Mouse (Mus musculus): ENCODE results near the gene Trpv2. TPM values are rescaled to one million over a fixed set of nuclear protein-coding genes. Genes with fewer than 3 reads are reported as not detected.

The Trpv2 gene
- polyA plus RNA-seq, 1 experiment = 4.0 TPM

DNA sequence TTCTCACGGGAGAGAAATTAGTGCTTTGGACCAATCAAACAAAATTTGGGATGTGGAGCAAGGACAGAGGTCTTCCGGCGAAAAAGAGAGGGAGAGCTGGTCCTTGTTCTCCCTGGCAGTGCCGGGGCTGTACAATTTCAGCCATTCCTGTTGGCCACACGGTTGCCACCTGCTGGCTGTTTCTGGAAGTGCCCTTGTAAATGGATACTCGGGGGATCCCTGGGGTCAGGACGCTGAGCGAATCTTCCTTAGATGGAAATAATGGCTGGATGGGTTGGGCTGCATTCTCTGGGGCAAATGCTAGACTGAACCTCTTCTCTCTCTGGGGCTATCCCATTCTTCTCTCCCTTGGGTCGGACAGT, 992 bp downstream of the Trpv2 start:
- Histone ChIP-seq H3K27ac (ENCODE audit: insufficient read depth, low read depth, low read length) (no peak overlapping the region), H3K4me1 (ENCODE audit: control insufficient read depth, insufficient read depth, insufficient read length, low read length) (peaks cover 5% of the 10 kb centered on the region; the same call in 1 of the 2 replicates)
- 1% methylated on average over 9 of the region's 9 CpGs for WGBS

DNA sequence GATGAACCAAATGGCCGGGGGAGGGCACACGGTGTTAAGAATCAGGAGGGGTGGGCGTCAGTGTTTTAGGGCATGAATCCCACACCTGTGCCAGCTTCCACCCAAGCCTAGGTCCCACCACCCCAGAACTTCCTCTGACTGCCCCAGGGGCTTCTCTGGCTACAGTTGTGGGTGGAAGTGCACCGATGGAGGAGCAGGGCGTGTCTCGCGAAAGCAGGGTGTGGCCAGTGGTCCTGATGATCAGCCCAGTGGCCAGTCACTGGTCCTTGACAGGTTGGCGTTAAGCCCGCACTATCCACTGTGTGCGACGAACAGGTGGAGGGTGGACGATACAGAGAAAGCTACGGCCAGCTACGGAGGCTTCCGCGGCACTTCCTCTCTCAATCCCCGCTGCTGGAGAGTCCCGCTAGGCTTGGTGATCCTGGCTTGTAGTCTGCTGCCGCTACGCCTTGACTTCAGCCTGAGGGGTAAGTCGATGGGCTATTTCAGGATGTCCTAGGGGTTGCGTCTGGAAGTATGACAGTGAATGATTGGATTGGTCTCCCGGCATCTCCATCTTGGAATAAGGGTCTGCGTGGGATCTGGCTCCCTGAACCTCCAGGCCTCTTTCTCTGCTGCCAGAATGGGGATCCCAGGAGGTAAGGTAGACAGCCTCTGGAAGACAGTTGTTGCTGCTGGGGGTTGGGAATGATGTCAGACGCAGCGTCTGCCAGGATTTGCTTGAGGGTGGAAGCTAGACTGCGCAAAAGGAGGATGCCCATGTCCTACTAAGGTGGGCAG, 1.6 kb downstream of the Trpv2 start:
- H3K4me3 ChIP-seq (ENCODE audit: low read depth, low read length) = peak overlapping the region; percentile 65
- H3K4me1 ChIP-seq (ENCODE audit: control insufficient read depth, insufficient read depth, insufficient read length, low read length) = peaks cover 5% of the 10 kb centered on the region; the same call in 1 of the 2 replicates
- peak overlapping the region; percentile 12 for H3K27ac ChIP-seq (ENCODE audit: insufficient read depth, low read depth, low read length)
- no peaks in the 10 kb centered on the region for H3K36me3 ChIP-seq (ENCODE audit: control insufficient read depth, insufficient read depth, low read length)
- TF ChIP-seq POLR2A (IDR thresholded peaks at IDR 0.05; ENCODE audit: low read depth, low read length) (0 out of 2 replicates have a peak, but pooled peaks have one; percentile 1), CTCF (IDR thresholded peaks at IDR 0.05; ENCODE audit: extremely low read depth, insufficient read length, insufficient replicate concordance, low read depth, low read length) (no peak)
- WGBS = 12% methylated on average over 27 of the region's 27 CpGs
- H3K27me3 ChIP-seq (ENCODE audit: control insufficient read depth, insufficient read depth, low read length) = no peaks in the 10 kb centered on the region

More for the DNA sequence above, 992 bp downstream of the Trpv2 start:
- H3K4me3 ChIP-seq (ENCODE audit: low read depth, low read length) = peak overlapping the region; percentile 65
- TF ChIP-seq POLR2A (IDR thresholded peaks at IDR 0.05; ENCODE audit: low read depth, low read length) (0 out of 2 replicates have a peak, but pooled peaks have one; percentile 13), CTCF (IDR thresholded peaks at IDR 0.05; ENCODE audit: extremely low read depth, insufficient read length, insufficient replicate concordance, low read depth, low read length) (peak; percentile 95)
- H3K36me3 ChIP-seq (ENCODE audit: control insufficient read depth, insufficient read depth, low read length) = no peaks in the 10 kb centered on the region
- H3K27me3 ChIP-seq (ENCODE audit: control insufficient read depth, insufficient read depth, low read length) = no peaks in the 10 kb centered on the region

DNA sequence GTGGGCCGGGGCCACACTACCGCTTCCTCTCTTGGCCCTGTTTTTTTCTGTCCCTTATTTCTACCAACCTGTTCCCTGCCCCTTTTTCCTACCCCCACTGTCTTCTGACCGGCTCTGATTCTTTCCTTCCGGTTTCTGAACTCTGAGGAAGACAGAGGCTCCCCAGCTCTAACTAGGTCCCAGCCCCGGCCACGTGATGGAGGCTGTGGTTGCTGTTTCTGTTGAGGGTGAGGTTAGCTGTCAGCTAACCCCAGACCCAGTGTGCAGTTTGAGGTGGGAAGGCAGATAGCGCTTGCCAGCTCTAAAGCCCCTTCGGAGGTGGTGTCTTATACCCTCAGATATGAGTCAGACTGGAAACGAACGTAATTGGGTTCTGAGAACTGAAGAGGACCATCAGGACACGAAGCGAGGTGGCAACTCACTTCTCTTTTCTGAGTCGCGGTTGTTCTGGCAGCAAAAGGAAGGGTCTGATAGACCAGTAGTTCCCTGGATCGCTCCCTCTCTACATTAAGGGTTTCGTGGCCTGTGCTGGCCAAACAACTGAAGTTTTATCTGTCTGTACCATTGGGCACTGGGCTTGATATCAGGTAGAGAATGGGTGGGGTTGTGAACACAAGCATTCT, 2.4 kb downstream of the Trpv2 start:
- Histone ChIP-seq H3K36me3 (ENCODE audit: control insufficient read depth, insufficient read depth, low read length) (no peaks in the 10 kb centered on the region), H3K4me1 (ENCODE audit: control insufficient read depth, insufficient read depth, insufficient read length, low read length) (peaks cover 5% of the 10 kb centered on the region; the same call in 1 of the 2 replicates), H3K27ac (ENCODE audit: insufficient read depth, low read depth, low read length) (peak overlapping the region; percentile 20; the same call in 1 of the 2 replicates), H3K4me3 (ENCODE audit: low read depth, low read length) (peak overlapping the region; percentile 65), H3K27me3 (ENCODE audit: control insufficient read depth, insufficient read depth, low read length) (no peaks in the 10 kb centered on the region)
- TF ChIP-seq CTCF (IDR thresholded peaks at IDR 0.05; ENCODE audit: extremely low read depth, insufficient read length, insufficient replicate concordance, low read depth, low read length) (no peak), POLR2A (IDR thresholded peaks at IDR 0.05; ENCODE audit: low read depth, low read length) (no peak)
- WGBS = 74% methylated on average over 16 of the region's 16 CpGs

DNA sequence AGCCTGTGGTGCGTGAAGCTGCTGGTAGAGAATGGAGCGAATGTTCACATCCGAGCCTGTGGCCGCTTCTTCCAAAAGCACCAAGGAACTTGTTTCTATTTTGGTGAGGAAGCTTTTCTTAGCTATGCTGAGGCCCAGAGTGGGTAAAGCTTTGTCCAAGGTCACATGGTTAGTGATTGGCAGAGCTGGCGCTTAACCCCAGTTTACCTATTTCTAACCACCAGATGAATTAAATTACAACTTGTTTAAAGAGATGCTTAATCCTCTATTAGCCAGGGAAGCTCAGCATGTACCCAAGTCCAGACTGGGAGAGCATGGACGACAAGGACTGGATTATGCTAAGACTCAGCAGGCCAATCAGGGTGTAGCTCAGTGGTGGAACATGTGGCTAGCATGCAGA, 8.7 kb downstream of the Trpv2 start:
- 92% methylated on average over 6 of the region's 6 CpGs for WGBS
- Histone ChIP-seq H3K36me3 (ENCODE audit: control insufficient read depth, insufficient read depth, low read length) (no peaks in the 10 kb centered on the region), H3K27ac (ENCODE audit: insufficient read depth, low read depth, low read length) (no peak overlapping the region)

DNA sequence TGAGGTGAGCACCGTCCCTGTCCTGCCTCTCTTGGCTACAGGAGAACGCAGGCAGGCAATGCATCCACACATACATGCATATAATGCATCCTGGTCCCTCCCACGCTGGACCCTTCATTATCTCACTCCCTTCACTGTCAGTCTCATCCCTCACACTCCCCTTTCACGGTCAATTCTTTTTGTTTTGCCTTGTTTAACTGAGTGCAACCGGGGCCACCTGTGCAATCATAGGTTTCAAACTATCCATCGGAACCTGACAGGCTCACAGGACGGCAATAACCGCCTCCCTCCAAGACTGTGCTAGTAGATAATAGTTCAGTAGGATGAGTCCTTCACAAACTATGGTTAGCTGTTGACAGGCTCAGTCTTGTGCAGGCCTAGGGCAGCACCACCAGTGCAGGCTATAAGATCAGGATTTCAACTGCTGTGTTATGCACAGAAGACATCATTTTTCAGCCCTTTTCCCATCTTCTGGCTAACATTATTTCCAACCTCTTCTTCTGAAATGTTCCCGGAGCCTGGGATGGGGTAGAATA, 10.5 kb downstream of the Trpv2 start:
- TF ChIP-seq POLR2A (IDR thresholded peaks at IDR 0.05; ENCODE audit: low read depth, low read length) = no peak
- Histone ChIP-seq H3K27ac (ENCODE audit: insufficient read depth, low read depth, low read length) (no peak overlapping the region), H3K27me3 (ENCODE audit: control insufficient read depth, insufficient read depth, low read length) (no peaks in the 10 kb centered on the region), H3K4me1 (ENCODE audit: control insufficient read depth, insufficient read depth, insufficient read length, low read length) (no peaks in the 10 kb centered on the region), H3K36me3 (ENCODE audit: control insufficient read depth, insufficient read depth, low read length) (no peaks in the 10 kb centered on the region), H3K4me3 (ENCODE audit: low read depth, low read length) (no peak overlapping the region)
- 80% methylated on average over 9 of the region's 9 CpGs for WGBS

More for the DNA sequence above, 8.7 kb downstream of the Trpv2 start:
- Histone ChIP-seq H3K4me3 (ENCODE audit: low read depth, low read length) (no peak overlapping the region), H3K4me1 (ENCODE audit: control insufficient read depth, insufficient read depth, insufficient read length, low read length) (no peaks in the 10 kb centered on the region), H3K27me3 (ENCODE audit: control insufficient read depth, insufficient read depth, low read length) (no peaks in the 10 kb centered on the region)
- no peak for TF ChIP-seq POLR2A (IDR thresholded peaks at IDR 0.05; ENCODE audit: low read depth, low read length)
- TF ChIP-seq CTCF (IDR thresholded peaks at IDR 0.05; ENCODE audit: extremely low read depth, insufficient read length, insufficient replicate concordance, low read depth, low read length) = no peak

DNA sequence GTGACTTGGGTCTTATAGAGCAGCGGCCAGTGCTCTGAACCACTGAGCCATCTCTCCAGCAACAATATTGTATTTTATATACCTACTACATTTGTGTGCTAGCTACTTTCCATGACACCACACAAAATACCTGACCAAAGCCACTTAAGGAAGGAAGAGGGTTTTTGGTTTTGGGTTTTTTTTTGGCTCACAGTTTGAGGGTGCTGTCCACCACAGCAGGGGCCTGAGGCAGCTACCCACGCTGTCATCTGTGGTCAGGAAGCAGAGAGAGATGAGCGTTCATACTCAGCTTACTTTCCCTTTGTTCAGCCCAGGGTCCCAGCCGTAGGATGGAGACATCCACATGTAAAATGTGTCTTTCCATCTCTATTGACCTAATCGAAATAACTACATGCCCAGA, 12.7 kb downstream of the Trpv2 start:
- Histone ChIP-seq H3K36me3 (ENCODE audit: control insufficient read depth, insufficient read depth, low read length) (no peaks in the 10 kb centered on the region; the same call in 1 of the 2 replicates), H3K27ac (ENCODE audit: insufficient read depth, low read depth, low read length) (no peak overlapping the region), H3K4me1 (ENCODE audit: control insufficient read depth, insufficient read depth, insufficient read length, low read length) (no peaks in the 10 kb centered on the region), H3K4me3 (ENCODE audit: low read depth, low read length) (no peak overlapping the region), H3K27me3 (ENCODE audit: control insufficient read depth, insufficient read depth, low read length) (no peaks in the 10 kb centered on the region)
- TF ChIP-seq CTCF (IDR thresholded peaks at IDR 0.05; ENCODE audit: extremely low read depth, insufficient read length, insufficient replicate concordance, low read depth, low read length) (no peak), POLR2A (IDR thresholded peaks at IDR 0.05; ENCODE audit: low read depth, low read length) (no peak)
- WGBS = 83% methylated on average over 5 of the region's 5 CpGs

DNA sequence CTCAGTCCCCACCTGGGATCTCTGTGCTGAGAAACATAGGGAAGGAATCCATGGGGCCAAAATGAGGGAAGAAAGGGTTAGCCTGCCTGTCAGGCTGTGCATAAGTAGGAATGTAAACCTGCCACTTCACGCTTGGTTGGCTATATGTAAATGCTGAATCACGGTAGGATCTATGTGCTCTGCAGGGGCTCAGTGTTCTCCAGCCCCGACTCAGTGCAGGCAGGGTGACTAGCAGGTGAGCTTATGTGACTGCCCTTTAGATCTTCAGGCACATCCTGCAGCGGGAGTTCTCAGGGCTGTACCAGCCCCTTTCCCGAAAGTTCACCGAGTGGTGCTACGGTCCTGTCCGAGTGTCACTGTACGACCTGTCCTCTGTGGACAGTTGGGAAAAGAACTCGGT, 15.1 kb downstream of the Trpv2 start:
- TF ChIP-seq POLR2A (IDR thresholded peaks at IDR 0.05; ENCODE audit: low read depth, low read length) = no peak
- no peak for TF ChIP-seq CTCF (IDR thresholded peaks at IDR 0.05; ENCODE audit: extremely low read depth, insufficient read length, insufficient replicate concordance, low read depth, low read length)
- no peaks in the 10 kb centered on the region; the same call in 1 of the 2 replicates for H3K36me3 ChIP-seq (ENCODE audit: control insufficient read depth, insufficient read depth, low read length)
- no peak overlapping the region for H3K4me3 ChIP-seq (ENCODE audit: low read depth, low read length)
- WGBS = 89% methylated on average over 10 of the region's 10 CpGs
- H3K4me1 ChIP-seq (ENCODE audit: control insufficient read depth, insufficient read depth, insufficient read length, low read length) = no peaks in the 10 kb centered on the region; the same call in 1 of the 2 replicates
- no peak overlapping the region for H3K27ac ChIP-seq (ENCODE audit: insufficient read depth, low read depth, low read length)
- no peaks in the 10 kb centered on the region for H3K27me3 ChIP-seq (ENCODE audit: control insufficient read depth, insufficient read depth, low read length)

All from small intestine, adult 2 months (tissue).